Mouse (Mus musculus): Measurements from ENCODE around the gene Klhl21.
"Not testable (repeated sequence)": the region's sequence is repeated elsewhere in the genome, so short reads cannot be mapped to it uniquely, and the experiment has no call there.

Gene Klhl21

GRCm38 (mm10) chr4:152021568-152022097, 13.0 kb downstream of the Klhl21 start:
- no peak for DNase-seq (ENCODE audit: low spot score)

- DNase-seq (ENCODE audit: low spot score): no peak
These were observed 13.9 kb downstream of the Klhl21 start for GRCm38 (mm10) chr4:152022506-152022905.

- no peak for DNase-seq (ENCODE audit: low spot score)
These were observed 15.9 kb downstream of the Klhl21 start for GRCm38 (mm10) chr4:152024525-152024924.

- no peak for DNase-seq (ENCODE audit: low spot score)
These were observed 18.3 kb downstream of the Klhl21 start for GRCm38 (mm10) chr4:152026751-152027508.

GRCm38 (mm10) chr4:152027524-152027923, 18.9 kb downstream of the Klhl21 start, which contains the start of gene Zbtb48:
Gene Zbtb48 (minus strand): TSS chr4:152027671.
- peak; percentile 98 for DNase-seq (ENCODE audit: low spot score)

- DNase-seq (ENCODE audit: low spot score): no peak
These were observed 19.9 kb downstream of the Klhl21 start for GRCm38 (mm10) chr4:152028456-152028855.

GRCm38 (mm10) chr4:152029087-152029486, 20.5 kb downstream of the Klhl21 start:
- no peak for DNase-seq (ENCODE audit: low spot score)

GRCm38 (mm10) chr4:152029997-152030396, 21.4 kb downstream of the Klhl21 start:
- peak; percentile 46 for DNase-seq (ENCODE audit: low spot score)

GRCm38 (mm10) chr4:152032922-152033321, 24.3 kb downstream of the Klhl21 start:
- DNase-seq (ENCODE audit: low spot score): no peak

GRCm38 (mm10) chr4:152036464-152036863, 27.9 kb downstream of the Klhl21 start:
- DNase-seq (ENCODE audit: low spot score): not testable (repeated sequence)

- DNase-seq (ENCODE audit: low spot score): no peak
These were observed 29.8 kb downstream of the Klhl21 start, which contains the start of gene Tas1r1 for GRCm38 (mm10) chr4:152038225-152038984. Gene Tas1r1 (minus strand): TSS chr4:152038568.

GRCm38 (mm10) chr4:152038985-152039830, 30.6 kb downstream of the Klhl21 start, which contains the start of gene Nol9:
Gene Nol9 (plus strand): TSS chr4:152039321.
- DNase-seq (ENCODE audit: low spot score): peak; percentile 96

GRCm38 (mm10) chr4:152039831-152040310, 31.3 kb downstream of the Klhl21 start:
- no peak for DNase-seq (ENCODE audit: low spot score)

- no peak for DNase-seq (ENCODE audit: low spot score)
These were observed 33.5 kb downstream of the Klhl21 start for GRCm38 (mm10) chr4:152041924-152042641.

- no peak for DNase-seq (ENCODE audit: low spot score)
These were observed 34.6 kb downstream of the Klhl21 start for GRCm38 (mm10) chr4:152043171-152043570.

- no peak for DNase-seq (ENCODE audit: low spot score)
These were observed 36.0 kb downstream of the Klhl21 start for GRCm38 (mm10) chr4:152044609-152045008.

GRCm38 (mm10) chr4:152062390-152063110, 53.9 kb downstream of the Klhl21 start:
- DNase-seq (ENCODE audit: low spot score): no peak

- no peak for DNase-seq (ENCODE audit: low spot score)
These were observed 58.7 kb downstream of the Klhl21 start for GRCm38 (mm10) chr4:152067280-152067679.
